Mouse (Mus musculus) olfactory bulb, adult 2 months (tissue): ENCODE measurements around the gene Plekhf1. TPM values are rescaled to one million over a fixed set of nuclear protein-coding genes. Genes with fewer than 3 reads are reported as not detected.

ENCODE experiments used
- H3K27ac ChIP-seq: fragments of 200-500 bp; 2 replicates; pipeline ENCODE4 v1.5.1; 2012; ENCODE audit warnings: low read depth, low read length; ENCODE audit not compliant: insufficient read depth
- H3K4me1 ChIP-seq: fragments of 200-500 bp; 2 replicates; pipeline ENCODE4 v1.6.1; 2012; ENCODE audit warnings: low read length; ENCODE audit not compliant: control insufficient read depth, insufficient read depth
- H3K4me3 ChIP-seq: fragments of 200-500 bp; 2 replicates; pipeline ENCODE4 v1.5.1; 2012; ENCODE audit warnings: mild to moderate bottlenecking, low read depth, low read length, moderate library complexity; ENCODE audit not compliant: insufficient read depth
- CTCF ChIP-seq: fragments of 200-500 bp; IDR thresholded peaks from 2 replicates; pipeline ENCODE4 v1.5.1; 2012; ENCODE audit warnings: low read depth, mild to moderate bottlenecking, low read length, moderate library complexity; ENCODE audit not compliant: insufficient read depth
- POLR2A ChIP-seq: fragments of 200-500 bp; IDR thresholded peaks from 2 replicates; pipeline ENCODE4 v1.6.1; 2012; ENCODE audit warnings: mild to moderate bottlenecking, low read depth, low read length, moderate library complexity; ENCODE audit not compliant: insufficient read depth
- WGBS: fragments of 180-500 bp; shearing (Covaris S2); methylation state at CpG from one replicate; pipeline ENCODE4 v1.1.7; 2018; 5-methylcytosine and 5-hydroxymethylcytosine counted together
- polyA plus RNA-seq: library from polyadenylated mRNA; stranded (reverse); fragments of >200 nt; gene quantifications from 2 replicates; pipeline ENCODE4 v1.2.4, GENCODE M21; 2012; ENCODE audit warnings: low replicate concordance; ENCODE audit not compliant: missing spikeins, insufficient read depth, insufficient read length

The Plekhf1 gene
- not detected in 2 replicates for polyA plus RNA-seq

GRCm38 (mm10) chr7:38227900-38228298 lies at the start of gene Plekhf1:
Gene Plekhf1 (minus strand): TSS chr7:38228016.
- no peak for TF ChIP-seq POLR2A
- no peak for TF ChIP-seq CTCF
- WGBS = under 1% methylated on average over 36 of the region's 36 CpGs
- Histone ChIP-seq H3K27ac (no peak within 1 kb of the TSS), H3K4me3 (peak within 1 kb of the TSS; percentile 49), H3K4me1 (peaks cover 19% of the 10 kb centered on the region)

GRCm38 (mm10) chr7:38272551-38272950 lies 44.7 kb upstream of the Plekhf1 start:
- H3K4me1 ChIP-seq = peaks cover 4% of the 10 kb centered on the region; the same call in 1 of the 2 replicates
- no peak for TF ChIP-seq CTCF
- TF ChIP-seq POLR2A = no peak
- no peak overlapping the region for H3K27ac ChIP-seq
- H3K4me3 ChIP-seq = no peak overlapping the region

DNA sequence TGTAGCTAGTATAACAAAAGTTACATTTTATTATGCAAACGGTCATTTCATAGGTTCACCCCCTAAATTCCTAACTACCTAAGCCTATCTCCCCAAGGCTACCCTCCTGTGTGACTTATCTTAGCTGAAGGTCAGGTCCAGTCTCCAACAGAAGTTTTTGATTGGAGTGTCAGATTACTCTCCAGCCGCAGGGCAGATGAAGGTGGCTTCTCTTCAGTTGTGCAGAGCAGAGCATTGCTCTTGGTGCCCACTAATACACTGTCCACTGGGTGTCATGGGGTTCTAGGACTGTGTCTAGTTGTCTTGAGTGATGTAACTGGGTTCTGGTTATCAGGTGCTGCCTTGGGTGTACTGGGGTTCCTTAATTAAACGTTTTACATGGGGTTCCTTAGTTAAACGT lies 44.0 kb upstream of the Plekhf1 start:
- TF ChIP-seq POLR2A (no peak), CTCF (no peak)
- no peak overlapping the region for H3K27ac ChIP-seq
- 12% methylated on average over 4 of the region's 4 CpGs for WGBS
- H3K4me1 ChIP-seq = peaks cover 4% of the 10 kb centered on the region; the same call in 1 of the 2 replicates
- H3K4me3 ChIP-seq = no peak overlapping the region

GRCm38 (mm10) chr7:38271511-38271811 lies 43.6 kb upstream of the Plekhf1 start:
- Histone ChIP-seq H3K4me3 (peak overlapping the region; percentile 85), H3K4me1 (peaks cover 4% of the 10 kb centered on the region; the same call in 1 of the 2 replicates), H3K27ac (peak overlapping the region; percentile 90)
- 0% methylated on average over 11 of the region's 11 CpGs for WGBS
- no peak for TF ChIP-seq CTCF
- TF ChIP-seq POLR2A = no peak

- WGBS = under 1% methylated on average over 38 of the region's 38 CpGs
- TF ChIP-seq CTCF (0 out of 2 replicates have a peak, but pooled peaks have one; percentile 6), POLR2A (peak; percentile 90)
- H3K27ac ChIP-seq = peak within 1 kb of the TSS; percentile 90
Measured at GRCm38 (mm10) chr7:38270703-38271510, 43.1 kb upstream of the Plekhf1 start, which contains the start of gene Pop4. Gene Pop4 (minus strand): TSS chr7:38271423.

GRCm38 (mm10) chr7:38267006-38267680 lies 39.3 kb upstream of the Plekhf1 start:
- 0 out of 2 replicates have a peak, but pooled peaks have one; percentile 30 for TF ChIP-seq CTCF
- no peak for TF ChIP-seq POLR2A
- H3K4me1 ChIP-seq = peaks cover 4% of the 10 kb centered on the region; the same call in 1 of the 2 replicates
- no peak overlapping the region for H3K4me3 ChIP-seq
- WGBS = 89% methylated on average over 8 of the region's 8 CpGs
- no peak overlapping the region for H3K27ac ChIP-seq

More at GRCm38 (mm10) chr7:38270703-38271510, 43.1 kb upstream of the Plekhf1 start, which contains the start of gene Pop4:
- peak within 1 kb of the TSS; percentile 85 for H3K4me3 ChIP-seq
- H3K4me1 ChIP-seq = peaks cover 4% of the 10 kb centered on the region; the same call in 1 of the 2 replicates

DNA sequence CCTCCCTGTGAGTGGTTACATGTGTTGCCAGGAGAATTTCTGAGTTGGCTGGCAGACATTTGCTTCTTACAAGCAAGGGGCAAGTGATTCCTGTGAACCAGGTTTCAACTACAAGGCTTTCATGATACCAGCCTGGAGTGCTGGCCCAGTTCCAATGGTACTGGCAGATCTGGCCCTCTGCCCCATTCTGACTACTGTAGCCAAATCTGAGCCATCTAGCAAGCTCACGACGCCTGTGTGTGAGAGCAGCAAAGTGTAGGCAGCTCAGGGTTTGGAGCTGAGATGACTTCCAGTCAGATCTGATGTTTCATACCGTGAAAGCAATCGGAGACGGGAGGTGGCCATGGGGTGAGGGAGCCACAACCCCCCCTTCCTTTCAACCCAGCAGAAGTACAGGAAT lies 34.6 kb upstream of the Plekhf1 start:
- Histone ChIP-seq H3K4me3 (no peak overlapping the region), H3K4me1 (no peaks in the 10 kb centered on the region), H3K27ac (no peak overlapping the region)
- 56% methylated on average over 5 of the region's 5 CpGs for WGBS
- TF ChIP-seq POLR2A = no peak
- no peak for TF ChIP-seq CTCF

GRCm38 (mm10) chr7:38259631-38260030 lies 31.8 kb upstream of the Plekhf1 start:
- no peak overlapping the region for H3K27ac ChIP-seq
- H3K4me3 ChIP-seq = no peak overlapping the region
- WGBS = 94% methylated on average over 2 of the region's 2 CpGs
- TF ChIP-seq CTCF (no peak), POLR2A (no peak)
- H3K4me1 ChIP-seq = no peaks in the 10 kb centered on the region

- Histone ChIP-seq H3K4me1 (peaks cover 5% of the 10 kb centered on the region; the same call in 1 of the 2 replicates), H3K4me3 (no peak overlapping the region), H3K27ac (no peak overlapping the region)
- TF ChIP-seq CTCF (no peak), POLR2A (no peak)
Measured at GRCm38 (mm10) chr7:38253441-38253840, 25.6 kb upstream of the Plekhf1 start.
